Mouse (Mus musculus): ENCODE measurements around the gene Tmem120a. TPM values are rescaled to one million over a fixed set of nuclear protein-coding genes. Genes with fewer than 3 reads are reported as not detected.

Gene Tmem120a
- total and polyA plus RNA-seq, 2 experiments from 2014 or later, result 52.8 to 89.7 TPM

- no peak overlapping the region for H3K4me3 ChIP-seq (ENCODE audit: low read length)
- DNase-seq (ENCODE audit: low spot score) (no peak), ATAC-seq (no peak)
- TF ChIP-seq CTCF (IDR thresholded peaks at IDR 0.05; ENCODE audit: low read depth), result no peak
- no peak overlapping the region for H3K27ac ChIP-seq
- no peak overlapping the region for H3K9ac ChIP-seq (replicated peaks; ENCODE audit: low read length)
- H3K4me2 ChIP-seq (ENCODE audit: low read depth, low read length), result no peak overlapping the region
- WGBS, result 93% methylated on average over 42 of the region's 42 CpGs
- no peaks in the 10 kb centered on the region for H3K27me3 ChIP-seq (ENCODE audit: insufficient read depth, low read length)
- H3K4me1 ChIP-seq (ENCODE audit: insufficient read depth, low read length), result no peaks in the 10 kb centered on the region
- H3K9me3 ChIP-seq (ENCODE audit: low read length), result no peaks in the 10 kb centered on the region
- H3K36me3 ChIP-seq (ENCODE audit: insufficient read depth, low read length), result peaks cover 72% of the 10 kb centered on the region
Observed at GRCm38 (mm10) chr5:135734057-135734680, 10.1 kb downstream of the Tmem120a start.

GRCm38 (mm10) chr5:135733071-135733470 lies 11.2 kb downstream of the Tmem120a start:
- no peak for DNase-seq (ENCODE audit: low spot score)
- Histone ChIP-seq H3K4me1 (ENCODE audit: insufficient read depth, low read length) (no peaks in the 10 kb centered on the region), H3K27me3 (ENCODE audit: insufficient read depth, low read length) (no peaks in the 10 kb centered on the region), H3K4me2 (ENCODE audit: low read depth, low read length) (no peak overlapping the region), H3K9me3 (ENCODE audit: low read length) (no peaks in the 10 kb centered on the region), H3K9ac (replicated peaks; ENCODE audit: low read length) (no peak overlapping the region), H3K27ac (no peak overlapping the region), H3K36me3 (ENCODE audit: insufficient read depth, low read length) (peaks cover 72% of the 10 kb centered on the region), H3K4me3 (ENCODE audit: low read length) (no peak overlapping the region)
- TF ChIP-seq CTCF (IDR thresholded peaks at IDR 0.05; ENCODE audit: low read depth), result no peak
- 93% methylated on average over 4 of the region's 4 CpGs for WGBS
- ATAC-seq, result no peak

- 91% methylated on average over 16 of the region's 16 CpGs for WGBS
- H3K4me1 ChIP-seq (ENCODE audit: insufficient read depth, low read length), result no peaks in the 10 kb centered on the region
Observed at GRCm38 (mm10) chr5:135731322-135731721, 12.9 kb downstream of the Tmem120a start.

GRCm38 (mm10) chr5:135730916-135731315 lies 13.3 kb downstream of the Tmem120a start:
- H3K4me1 ChIP-seq (ENCODE audit: insufficient read depth, low read length), result peaks cover 4% of the 10 kb centered on the region
- H3K9me3 ChIP-seq (ENCODE audit: low read length), result no peaks in the 10 kb centered on the region
- H3K27me3 ChIP-seq (ENCODE audit: insufficient read depth, low read length), result no peaks in the 10 kb centered on the region
- H3K27ac ChIP-seq, result no peak overlapping the region
- no peak overlapping the region for H3K4me2 ChIP-seq (ENCODE audit: low read depth, low read length)
- H3K9ac ChIP-seq (replicated peaks; ENCODE audit: low read length), result no peak overlapping the region
- WGBS, result 97% methylated on average over 10 of the region's 10 CpGs
- H3K36me3 ChIP-seq (ENCODE audit: insufficient read depth, low read length), result peaks cover 63% of the 10 kb centered on the region
- ATAC-seq, result no peak
- H3K4me3 ChIP-seq (ENCODE audit: low read length), result no peak overlapping the region
- TF ChIP-seq CTCF (IDR thresholded peaks at IDR 0.05; ENCODE audit: low read depth), result no peak
- DNase-seq (ENCODE audit: low spot score), result no peak

More at GRCm38 (mm10) chr5:135731322-135731721, 12.9 kb downstream of the Tmem120a start:
- no peak overlapping the region for H3K4me3 ChIP-seq (ENCODE audit: low read length)
- H3K9ac ChIP-seq (replicated peaks; ENCODE audit: low read length), result no peak overlapping the region
- no peak for TF ChIP-seq CTCF (IDR thresholded peaks at IDR 0.05; ENCODE audit: low read depth)
- H3K4me2 ChIP-seq (ENCODE audit: low read depth, low read length), result no peak overlapping the region
- ATAC-seq, result no peak
- no peak for DNase-seq (ENCODE audit: low spot score)
- H3K36me3 ChIP-seq (ENCODE audit: insufficient read depth, low read length), result peaks cover 67% of the 10 kb centered on the region
- H3K27me3 ChIP-seq (ENCODE audit: insufficient read depth, low read length), result no peaks in the 10 kb centered on the region
- H3K27ac ChIP-seq, result no peak overlapping the region
- no peaks in the 10 kb centered on the region for H3K9me3 ChIP-seq (ENCODE audit: low read length)

GRCm38 (mm10) chr5:135730278-135730677 lies 14.0 kb downstream of the Tmem120a start:
- H3K36me3 ChIP-seq (ENCODE audit: insufficient read depth, low read length), result peaks cover 57% of the 10 kb centered on the region
- H3K4me3 ChIP-seq (ENCODE audit: low read length), result no peak overlapping the region
- ATAC-seq, result no peak
- no peak overlapping the region for H3K4me2 ChIP-seq (ENCODE audit: low read depth, low read length)
- DNase-seq (ENCODE audit: low spot score), result no peak
- no peaks in the 10 kb centered on the region for H3K9me3 ChIP-seq (ENCODE audit: low read length)
- no peak overlapping the region for H3K27ac ChIP-seq
- WGBS, result 95% methylated on average over 10 of the region's 10 CpGs
- H3K27me3 ChIP-seq (ENCODE audit: insufficient read depth, low read length), result no peaks in the 10 kb centered on the region
- no peak for TF ChIP-seq CTCF (IDR thresholded peaks at IDR 0.05; ENCODE audit: low read depth)
- peaks cover 10% of the 10 kb centered on the region for H3K4me1 ChIP-seq (ENCODE audit: insufficient read depth, low read length)
- H3K9ac ChIP-seq (replicated peaks; ENCODE audit: low read length), result no peak overlapping the region

GRCm38 (mm10) chr5:135729351-135729750 lies 14.9 kb downstream of the Tmem120a start:
- H3K27me3 ChIP-seq (ENCODE audit: insufficient read depth, low read length), result no peaks in the 10 kb centered on the region
- DNase-seq (ENCODE audit: low spot score) (no peak), ATAC-seq (no peak)
- peaks cover 47% of the 10 kb centered on the region for H3K36me3 ChIP-seq (ENCODE audit: insufficient read depth, low read length)
- H3K4me3 ChIP-seq (ENCODE audit: low read length), result no peak overlapping the region
- WGBS, result 89% methylated on average over 13 of the region's 13 CpGs
- no peak overlapping the region for H3K27ac ChIP-seq
- no peak overlapping the region for H3K9ac ChIP-seq (replicated peaks; ENCODE audit: low read length)
- no peaks in the 10 kb centered on the region for H3K9me3 ChIP-seq (ENCODE audit: low read length)
- peaks cover 19% of the 10 kb centered on the region for H3K4me1 ChIP-seq (ENCODE audit: insufficient read depth, low read length)
- no peak for TF ChIP-seq CTCF (IDR thresholded peaks at IDR 0.05; ENCODE audit: low read depth)
- no peak overlapping the region for H3K4me2 ChIP-seq (ENCODE audit: low read depth, low read length)

GRCm38 (mm10) chr5:135728361-135728760 lies 15.9 kb downstream of the Tmem120a start:
- no peak overlapping the region for H3K4me2 ChIP-seq (ENCODE audit: low read depth, low read length)
- ATAC-seq (no peak), DNase-seq (ENCODE audit: low spot score) (no peak)
- no peaks in the 10 kb centered on the region for H3K27me3 ChIP-seq (ENCODE audit: insufficient read depth, low read length)
- TF ChIP-seq CTCF (IDR thresholded peaks at IDR 0.05; ENCODE audit: low read depth), result no peak
- H3K27ac ChIP-seq, result no peak overlapping the region
- WGBS, result 90% methylated on average over 13 of the region's 13 CpGs
- H3K9me3 ChIP-seq (ENCODE audit: low read length), result no peaks in the 10 kb centered on the region
- H3K4me1 ChIP-seq (ENCODE audit: insufficient read depth, low read length), result peaks cover 23% of the 10 kb centered on the region
- peaks cover 38% of the 10 kb centered on the region for H3K36me3 ChIP-seq (ENCODE audit: insufficient read depth, low read length)
- H3K9ac ChIP-seq (replicated peaks; ENCODE audit: low read length), result no peak overlapping the region
- H3K4me3 ChIP-seq (ENCODE audit: low read length), result no peak overlapping the region

All from hindbrain, postnatal 0 days (tissue).